Mouse (Mus musculus): Measurements from ENCODE around the gene Alg1. TPM values are rescaled to one million over a fixed set of nuclear protein-coding genes. Genes with fewer than 3 reads are reported as not detected.

Alg1 gene
- total RNA-seq, 2 experiments from 2014 or later, result 30.2 to 38.6 TPM

DNA sequence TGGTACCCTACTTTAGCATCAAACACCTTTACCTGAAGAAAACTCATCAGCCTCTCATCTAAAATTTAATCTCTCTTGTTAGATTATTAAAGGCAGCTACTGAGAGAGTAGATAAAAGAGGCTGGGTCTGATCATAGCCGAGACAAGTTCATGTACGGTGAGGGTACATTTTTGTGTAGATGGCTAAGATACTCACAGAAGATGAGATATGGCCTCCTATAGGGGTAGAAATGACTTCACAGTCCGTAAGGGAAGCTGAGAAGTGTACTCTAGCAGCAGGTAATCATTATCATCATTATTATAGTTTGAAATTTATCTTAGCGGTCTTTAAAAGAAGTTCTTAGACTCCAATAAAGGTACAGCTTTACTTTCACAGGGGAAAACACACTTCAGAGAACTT, 439 bp upstream of the Alg1 start:
- no peak for DNase-seq

DNA sequence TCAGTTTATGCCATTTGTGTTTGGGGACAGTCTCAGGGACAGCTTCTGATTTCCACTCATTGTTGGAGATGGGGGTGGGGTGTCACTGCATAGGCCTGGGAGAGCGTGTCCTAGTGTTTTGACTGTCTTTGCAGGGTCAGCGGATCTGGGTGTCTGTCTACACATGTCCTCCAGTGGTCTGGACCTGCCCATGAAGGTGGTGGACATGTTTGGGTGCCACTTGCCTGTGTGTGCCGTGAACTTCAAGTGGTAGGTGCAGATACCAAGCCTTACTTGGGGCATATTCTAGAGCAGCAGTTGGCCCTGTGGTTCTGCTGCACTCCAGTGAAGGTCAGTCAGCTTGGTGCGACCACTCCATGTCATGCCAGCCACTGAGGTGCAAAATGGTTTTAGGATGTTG, 8.9 kb downstream of the Alg1 start:
- DNase-seq, result no peak

DNA sequence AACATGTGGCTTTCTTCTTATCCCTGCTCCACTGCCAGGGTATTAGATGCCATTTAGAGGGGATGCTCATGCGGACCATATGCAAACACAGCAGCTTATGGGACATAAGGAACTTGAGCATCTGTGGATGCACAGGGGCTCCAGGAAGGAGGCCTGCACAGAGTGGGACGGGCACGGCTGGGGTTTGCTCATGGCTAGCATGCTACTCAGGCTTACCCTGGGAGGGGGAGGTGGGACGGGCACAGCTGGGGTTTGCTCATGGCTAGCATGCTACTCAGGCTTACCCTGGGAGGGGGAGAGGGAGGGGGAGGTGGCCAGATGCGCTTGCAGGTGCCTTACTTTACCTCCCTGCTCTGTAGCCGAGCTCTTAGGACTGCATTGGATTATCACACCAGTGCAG, 9.5 kb downstream of the Alg1 start:
- DNase-seq, result no peak

DNA sequence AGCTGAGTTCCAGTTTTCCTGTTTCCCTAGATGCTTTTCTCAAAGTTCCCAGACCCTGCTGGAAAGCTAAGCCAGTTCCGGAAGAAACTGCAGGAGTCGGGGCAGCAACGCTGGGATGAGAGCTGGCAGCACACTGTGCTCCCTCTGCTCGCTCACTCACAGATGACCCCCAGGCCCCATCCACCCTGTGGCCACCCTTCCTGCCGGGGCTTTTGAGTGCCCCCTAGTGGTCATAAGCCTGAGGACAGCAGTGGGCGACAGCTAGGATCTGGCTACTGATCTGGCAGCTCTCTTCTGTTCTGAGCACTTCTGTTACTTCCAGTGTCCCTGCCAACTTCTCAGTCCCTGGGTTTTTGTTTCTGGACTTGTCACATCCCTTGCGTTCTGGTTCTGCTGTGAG, 11.0 kb downstream of the Alg1 start:
- DNase-seq, result peak; percentile 78 to 85

DNA sequence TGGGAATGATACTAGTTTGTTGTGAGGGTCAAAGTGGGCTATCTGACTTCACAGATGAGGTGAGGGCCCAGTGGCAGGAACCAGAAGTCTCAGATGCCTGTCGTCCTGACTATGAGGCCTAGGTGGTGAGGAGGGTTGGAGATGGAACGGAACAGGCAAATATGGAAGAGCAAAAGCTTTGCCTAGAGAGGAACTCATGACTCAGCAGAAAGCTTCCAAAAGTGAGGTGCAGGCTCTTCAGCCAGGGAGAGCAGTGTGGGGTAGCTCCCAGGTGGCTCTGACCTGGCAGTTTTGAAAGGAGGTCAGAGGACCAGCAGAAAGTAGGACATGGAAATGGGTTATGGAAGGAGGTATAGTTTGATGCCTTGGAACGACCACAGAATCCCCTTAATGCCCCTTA, 17.5 kb downstream of the Alg1 start:
- DNase-seq, result no peak

DNA sequence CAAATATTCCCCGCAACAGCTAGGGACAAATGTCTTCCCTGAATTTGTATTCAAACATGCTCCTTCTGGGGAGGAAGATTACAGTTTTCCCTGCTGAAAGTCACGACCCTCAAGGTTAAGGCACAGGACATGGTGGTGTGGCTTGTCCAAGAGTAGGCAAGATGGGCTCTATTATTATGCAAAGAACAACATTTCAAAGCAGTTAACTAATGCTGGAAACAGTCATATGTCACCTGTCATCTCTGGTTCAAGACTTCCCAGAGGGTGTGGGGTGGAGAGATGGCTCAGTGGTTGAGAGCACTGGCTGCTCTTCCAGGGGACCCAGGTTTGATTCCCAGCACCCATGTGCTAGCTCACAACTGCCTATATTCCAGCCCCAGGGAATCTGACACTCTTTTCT, 18.8 kb downstream of the Alg1 start:
- DNase-seq, result no peak

DNA sequence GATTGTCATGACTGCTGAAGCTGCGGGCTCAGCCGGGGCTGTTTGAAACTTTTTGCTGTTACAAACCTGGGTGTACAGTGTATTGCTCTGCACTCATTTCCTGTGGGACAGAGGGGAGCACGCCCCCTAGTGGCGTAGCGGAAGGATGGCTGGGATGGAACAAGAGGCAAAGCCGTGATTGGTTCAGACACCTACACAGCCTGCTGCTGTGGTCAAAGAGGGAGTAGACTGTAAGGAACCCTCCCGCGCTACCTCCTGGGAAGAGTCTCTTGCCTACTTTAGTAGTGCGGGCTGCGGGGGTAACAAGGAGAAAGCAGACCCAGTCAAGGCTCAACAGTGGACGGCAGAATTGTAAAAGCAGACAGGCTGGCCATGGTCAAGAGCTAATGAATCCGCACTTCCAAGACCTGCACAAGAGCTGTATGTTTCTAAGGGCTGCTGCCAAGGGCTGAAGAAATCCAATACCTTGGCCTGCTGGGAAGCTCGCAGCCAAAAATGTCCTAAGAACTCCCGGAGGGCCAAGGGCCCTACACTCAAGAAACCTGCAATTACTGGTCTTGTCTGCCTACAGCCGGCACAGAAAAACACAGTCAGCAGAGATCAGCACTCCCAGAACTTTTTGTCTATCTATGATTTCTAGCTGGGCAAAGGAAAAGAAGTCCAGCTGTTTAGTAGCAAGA, 21.1 kb downstream of the Alg1 start:
- peak; percentile 85 to 89 for DNase-seq

DNA sequence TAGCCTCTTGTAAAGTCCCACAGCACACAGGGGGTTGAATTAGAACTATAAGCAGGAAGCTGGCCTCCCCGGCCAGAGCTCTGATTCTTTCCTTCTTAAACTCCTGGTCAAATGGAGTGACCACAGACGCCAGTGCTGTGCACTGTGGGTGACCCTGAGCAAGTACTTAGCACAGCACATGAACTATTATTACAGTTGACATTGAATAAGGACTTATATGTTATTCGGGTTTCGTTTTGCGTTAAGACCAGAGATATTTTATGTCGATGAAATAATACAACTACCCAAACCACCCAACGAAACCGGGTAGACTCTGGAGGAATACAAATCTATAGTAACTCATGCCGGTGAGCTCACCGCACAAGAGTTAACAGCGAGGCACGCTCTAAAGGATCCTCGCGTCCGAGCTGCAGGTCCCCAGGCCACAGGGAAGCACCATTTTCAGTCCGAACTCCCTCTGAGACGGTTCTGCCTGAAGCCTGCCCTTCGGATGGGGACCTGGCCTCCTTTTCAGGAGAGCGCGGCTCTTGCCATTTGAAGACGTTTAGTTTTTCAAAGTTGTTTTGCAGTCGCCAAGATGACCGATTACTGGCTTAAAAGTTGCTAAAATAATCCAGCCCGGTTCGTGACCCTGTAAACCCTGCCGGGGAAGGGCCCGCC, 21.8 kb downstream of the Alg1 start:
- no peak for DNase-seq

DNA sequence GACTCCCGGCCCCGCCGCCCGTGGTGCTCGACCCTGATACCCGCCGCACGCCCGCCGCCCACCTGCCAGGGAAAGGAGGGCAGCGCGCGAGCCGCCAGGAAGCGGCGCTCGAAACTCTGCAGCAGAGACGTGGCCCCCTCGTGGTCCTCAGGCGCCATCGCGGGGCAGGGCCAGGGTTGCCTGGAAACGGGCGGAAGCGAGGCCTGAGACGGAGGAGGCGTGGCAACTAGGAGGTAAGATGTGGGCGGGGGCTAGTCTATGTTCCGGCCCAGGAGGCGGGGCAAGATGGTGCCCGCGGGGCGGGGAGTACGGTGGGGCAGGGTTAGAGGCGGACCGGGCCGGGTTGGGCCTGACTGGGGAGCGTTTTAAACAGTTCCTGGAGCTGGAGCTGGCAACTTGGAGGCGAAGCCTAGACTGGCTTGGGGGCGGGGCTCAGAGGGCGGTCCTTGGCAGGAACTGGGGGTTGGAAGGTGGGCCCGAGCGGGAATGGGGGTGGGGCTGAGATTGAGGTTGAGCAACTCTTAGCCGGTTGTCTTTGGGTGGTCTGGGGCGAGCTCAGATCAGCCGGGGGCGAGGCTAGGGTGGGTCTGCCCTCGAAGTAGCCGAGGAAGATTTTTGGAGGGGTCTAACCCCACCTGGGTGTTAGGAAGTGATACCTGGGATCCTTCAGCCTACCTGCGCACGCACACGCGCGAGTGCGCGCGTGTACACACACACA, 22.5 kb downstream of the Alg1 start, which contains the start of gene Eef2kmt:
TSS of gene Eef2kmt (minus strand) at position 205 of the 718 bp plus-strand sequence.
- peak; percentile 100 for DNase-seq

DNA sequence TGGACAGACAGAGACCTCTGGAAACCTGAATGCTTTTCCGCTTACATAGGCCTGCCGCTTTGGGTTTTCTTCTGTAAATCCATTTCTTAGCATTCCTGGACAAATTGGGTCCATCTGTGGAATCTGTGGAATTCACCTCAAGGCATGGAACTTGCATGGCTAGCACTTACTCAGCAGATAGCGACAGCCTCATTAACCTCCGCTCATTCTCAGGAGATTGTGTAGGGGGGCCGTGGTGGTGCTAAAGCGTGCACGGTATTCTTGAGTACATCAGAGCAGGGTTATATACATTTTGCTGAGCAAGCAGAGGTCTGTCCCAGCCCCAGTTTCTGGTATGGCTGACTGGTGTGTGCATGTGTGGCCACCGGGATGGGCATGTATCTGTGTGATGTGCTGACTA, 29.7 kb downstream of the Alg1 start:
- DNase-seq, result no peak

DNA sequence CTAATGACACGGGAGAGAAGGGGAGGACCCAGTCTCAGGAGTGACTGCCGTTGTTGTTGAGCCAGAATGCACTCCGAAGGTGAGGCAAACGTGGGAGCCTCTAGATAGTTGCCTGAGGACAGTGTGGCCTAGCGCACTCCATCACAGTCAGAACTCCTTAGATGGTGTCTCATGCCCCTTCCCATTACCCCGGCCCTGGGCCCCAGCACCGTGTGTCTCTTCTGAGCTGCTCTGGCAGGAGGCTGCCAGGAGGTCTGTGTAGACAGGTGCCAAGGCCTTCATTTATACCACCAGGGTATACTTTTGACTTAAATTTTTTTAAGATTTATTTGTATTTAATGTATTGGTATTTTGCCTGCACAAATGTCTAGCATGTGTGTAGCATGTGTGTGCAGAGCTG, 30.5 kb downstream of the Alg1 start:
- DNase-seq, result no peak

DNA sequence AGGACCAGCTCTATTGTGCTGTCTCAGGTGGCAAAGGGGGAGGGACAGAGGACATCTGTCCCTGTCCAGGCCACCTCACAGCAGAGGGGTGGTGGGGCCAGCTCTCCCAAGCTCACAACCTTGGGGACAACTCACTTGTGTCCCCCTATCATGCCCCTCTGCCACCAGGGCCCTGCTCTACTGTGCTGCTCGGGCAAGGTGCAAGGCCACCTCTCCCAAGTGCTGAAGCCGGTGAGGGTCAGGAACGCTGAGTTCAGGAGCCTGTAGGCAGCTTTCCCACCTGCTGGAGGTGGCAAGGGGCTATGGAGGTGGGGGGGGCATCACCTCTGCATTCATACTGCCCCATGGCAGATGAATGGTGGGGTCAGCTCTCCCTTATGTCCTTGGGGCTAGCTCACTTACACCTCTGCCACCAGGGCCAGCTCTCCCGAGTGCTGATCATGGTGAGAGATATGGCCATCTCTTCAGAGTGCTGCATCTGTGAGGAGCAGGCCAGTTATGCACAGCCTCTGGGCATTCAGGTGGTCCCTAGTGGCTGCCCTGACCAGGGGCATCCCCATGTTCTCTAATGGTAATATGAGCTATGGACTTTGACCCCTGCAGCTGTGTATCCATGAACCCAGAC, 38.1 kb downstream of the Alg1 start:
- no peak for DNase-seq

DNA sequence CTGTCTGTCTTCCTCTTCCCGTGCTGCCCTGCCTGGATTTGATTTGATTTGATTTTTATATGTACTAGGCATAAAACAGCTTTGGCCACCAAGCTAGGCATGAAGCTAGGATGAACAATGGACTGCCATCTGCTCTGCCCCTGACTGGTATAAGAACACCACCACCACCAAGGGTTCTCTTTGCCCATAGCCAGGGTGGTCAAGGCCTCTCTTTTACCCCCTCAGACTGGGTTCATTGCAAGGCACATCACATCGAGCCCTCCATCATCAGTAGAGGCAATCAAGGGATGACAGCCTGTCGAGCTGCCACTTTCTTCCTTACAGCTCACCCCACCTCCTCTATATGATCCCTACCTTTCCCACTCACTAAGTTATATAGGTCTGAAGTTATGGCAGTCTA, 39.0 kb downstream of the Alg1 start:
- DNase-seq, result no peak

DNA sequence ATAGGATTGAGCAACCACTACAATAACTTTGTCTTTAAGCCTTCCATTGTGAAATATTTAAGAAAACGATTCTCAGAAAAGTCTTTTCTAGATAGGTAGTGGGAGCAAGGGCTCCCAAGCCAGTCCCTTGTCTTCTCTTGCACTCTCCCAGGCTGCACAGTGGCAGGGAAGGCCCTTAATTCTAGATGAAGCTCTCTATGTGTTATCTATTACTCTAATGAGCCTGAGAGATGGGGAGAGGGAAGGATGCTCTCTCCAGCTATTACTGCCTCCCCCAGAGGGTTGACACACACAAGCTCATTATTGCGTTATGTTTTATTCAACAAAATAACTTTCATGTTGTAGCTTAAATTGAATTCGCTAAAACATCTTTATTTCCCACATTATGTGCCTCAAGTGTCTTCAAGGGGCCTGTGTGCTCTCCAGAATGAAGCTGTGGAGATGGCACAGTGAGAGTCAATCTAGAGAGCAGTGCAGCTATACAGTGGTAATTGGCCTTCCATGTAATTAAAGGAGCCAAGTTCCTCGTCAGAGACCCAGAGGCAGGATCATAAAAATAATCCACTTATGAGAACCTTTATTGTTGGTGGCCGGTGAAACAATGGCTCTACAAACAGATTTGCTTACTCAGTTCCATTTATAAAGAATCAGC, 46.3 kb downstream of the Alg1 start:
- DNase-seq, result no peak

DNA sequence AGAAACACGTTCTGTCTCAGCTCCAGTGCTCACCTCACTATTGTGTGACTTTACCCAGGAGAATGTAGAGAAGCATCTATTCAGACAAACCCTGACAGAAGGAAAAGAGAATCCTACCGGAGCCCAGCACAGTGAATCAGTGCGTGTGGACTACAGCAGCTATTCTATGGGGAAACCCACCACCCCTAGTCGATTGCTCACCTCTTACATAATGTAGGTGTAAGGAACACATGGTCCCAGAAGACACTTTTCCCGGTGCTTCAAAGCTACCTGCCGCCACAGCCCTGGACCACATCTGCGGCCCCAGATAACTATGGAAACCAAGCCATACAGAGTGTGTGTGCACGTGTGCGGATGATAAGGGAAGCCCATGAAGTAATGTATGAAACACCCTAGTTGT, 49.3 kb downstream of the Alg1 start:
- no peak for DNase-seq

DNA sequence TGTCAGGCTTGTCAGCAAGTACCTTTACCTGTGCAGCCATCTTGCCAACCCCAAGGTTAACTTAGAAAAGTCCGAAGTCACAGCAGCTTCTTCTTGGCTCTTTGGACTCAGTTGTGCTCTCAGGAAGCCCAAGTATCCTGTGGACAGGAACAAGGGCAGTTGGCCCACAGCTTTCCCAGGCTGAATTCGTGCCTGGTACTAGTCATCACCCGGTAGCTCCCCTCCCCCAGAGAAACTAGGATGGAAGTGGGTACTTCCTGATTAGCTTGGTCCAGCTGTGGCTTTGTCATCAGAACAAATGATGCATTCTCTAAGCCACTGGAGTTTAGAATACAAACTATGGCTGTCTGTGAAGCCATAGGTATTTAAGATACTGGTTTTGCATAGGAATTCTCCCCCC, 52.0 kb downstream of the Alg1 start:
- DNase-seq, result no peak

Small RNAs within 50 kb of the gene (microRNA-seq; reads per million reads assigned to microRNA genes)
- gene Gm23689, result not detected
- gene Gm26095, result not detected
- not detected for gene Mir6364

Other genes with a start within 250 kb of the Alg1 start
- gene Sept12, start 235.8 kb upstream of the Alg1 start, total RNA-seq (2021), result not detected
- gene Smim22, start 226.3 kb upstream of the Alg1 start, total RNA-seq (2021), result not detected
- gene Rogdi, start 220.1 kb upstream of the Alg1 start, total RNA-seq (2021), result 10 to 100 TPM; 21.2 to 21.6 TPM
- 10 to 100 TPM; 94.6 to 95.6 TPM for gene Glyr1, start 183.8 kb upstream of the Alg1 start, total RNA-seq (2021)
- 10 to 100 TPM; 35.2 to 38.5 TPM for gene Ubn1, start 183.6 kb upstream of the Alg1 start, total RNA-seq (2021)
- gene Ppl, start 101.2 kb upstream of the Alg1 start, total RNA-seq (2021), result 1 to 10 TPM; 2.0 to 4.7 TPM
- gene Sec14l5, start 86.5 kb upstream of the Alg1 start, total RNA-seq (2021), result under 1 TPM in 1 of 2 experiments, not detected in 1; 0.13 TPM
- gene Nagpa, start 29.6 kb upstream of the Alg1 start, total RNA-seq (2021), result 10 to 100 TPM; 22.4 to 27.2 TPM
- 10 to 100 TPM; 13.0 to 23.0 TPM for gene AU021092, start 11.3 kb upstream of the Alg1 start, total RNA-seq (2021)
- 10 to 100 TPM; 23.3 to 33.5 TPM for gene Eef2kmt, start 22.4 kb downstream of the Alg1 start, total RNA-seq (2021)